Mouse (Mus musculus): ENCODE results near the gene Arsa. TPM values are rescaled to one million over a fixed set of nuclear protein-coding genes. Genes with fewer than 3 reads are reported as not detected.

Gene Arsa
- polyA plus RNA-seq (2015; fragmentation: Nextera tagmentation; extraction: Ambion mirVana) = 18.8 TPM in 2 replicates

DNA sequence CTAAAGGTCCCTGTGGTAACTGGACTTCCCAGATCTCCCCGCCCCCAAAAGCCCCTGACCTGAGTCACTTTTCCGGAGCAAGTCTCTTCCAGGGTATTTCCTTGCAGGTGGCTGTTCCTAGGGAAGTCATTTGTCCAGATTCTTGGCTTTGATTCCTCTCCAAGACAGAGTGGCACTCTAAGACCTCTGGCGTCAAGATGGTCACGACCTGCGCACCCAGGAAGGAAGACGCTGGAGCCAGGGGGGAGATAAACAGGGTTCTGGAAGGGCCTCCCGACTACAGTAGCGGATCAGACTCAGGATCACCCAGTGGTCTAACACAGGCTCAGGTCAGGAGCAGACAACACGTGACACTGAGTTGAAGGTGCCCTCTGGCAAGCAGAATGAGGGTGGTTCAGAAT lies at the start of gene Arsa:
Gene Arsa, minus strand, starts transcription at position 335 of the 401 bp plus-strand sequence.
- peak within 1 kb of the TSS; percentile 60 for H3K4me3 ChIP-seq (replicated peaks)
- 24% methylated on average over 9 of the region's 9 CpGs for WGBS
- no peak for ATAC-seq (ENCODE audit: insufficient read depth, low FRiP score, low read depth)

DNA sequence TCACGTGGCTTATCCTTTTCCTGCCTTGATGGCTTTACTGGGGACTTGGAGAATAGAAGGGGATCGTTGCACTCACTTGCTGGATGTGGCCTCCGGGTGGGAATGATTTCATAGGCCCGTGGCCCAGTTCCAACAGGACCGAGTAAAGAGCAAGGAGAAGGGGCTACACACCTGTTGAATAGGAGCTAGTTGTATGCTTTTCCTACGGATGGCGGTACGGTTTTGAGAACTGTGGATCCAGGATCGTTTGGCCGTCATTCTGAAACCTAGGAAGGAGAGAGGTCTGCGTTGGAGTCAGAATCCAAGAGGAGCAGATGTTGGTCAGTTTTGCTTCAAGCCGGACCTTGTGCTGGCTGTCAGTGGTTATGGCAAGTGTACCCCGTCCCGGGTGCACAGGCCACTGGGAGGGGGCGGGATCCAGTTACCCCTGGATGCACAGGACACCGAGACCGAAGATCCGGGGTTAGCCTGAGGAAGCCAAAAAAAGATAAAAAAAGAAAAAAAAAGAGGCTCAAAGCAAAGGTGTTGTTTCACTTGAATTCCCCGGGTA lies 49.6 kb upstream of the Arsa start:
- Histone ChIP-seq H3K4me2 (no peak overlapping the region), H3K4me1 (0 out of 2 replicates have a peak, but pooled peaks cover 11% of the 10 kb centered on the region), H3K9me3 (no peaks in the 10 kb centered on the region), H3K4me3 (replicated peaks) (no peak overlapping the region), H3K27me3 (replicated peaks) (peaks cover 23% of the 10 kb centered on the region), H3K36me3 (no peaks in the 10 kb centered on the region), H3K9ac (no peak overlapping the region), H3K27ac (no peak overlapping the region)
- no peak for ATAC-seq (ENCODE audit: insufficient read depth, low FRiP score, low read depth)
- 91% methylated on average over 19 of the region's 19 CpGs for WGBS

More for the DNA sequence above, at the start of gene Arsa:
- H3K4me2 ChIP-seq = peak within 1 kb of the TSS; percentile 91
- no peaks in the 10 kb centered on the region for H3K27me3 ChIP-seq (replicated peaks)
- no peaks in the 10 kb centered on the region for H3K36me3 ChIP-seq
- H3K9me3 ChIP-seq = no peaks in the 10 kb centered on the region
- peak within 1 kb of the TSS; percentile 80 for H3K27ac ChIP-seq
- peaks cover 10% of the 10 kb centered on the region for H3K4me1 ChIP-seq
- H3K9ac ChIP-seq = peak within 1 kb of the TSS; percentile 52; the same call in 1 of the 2 replicates

DNA sequence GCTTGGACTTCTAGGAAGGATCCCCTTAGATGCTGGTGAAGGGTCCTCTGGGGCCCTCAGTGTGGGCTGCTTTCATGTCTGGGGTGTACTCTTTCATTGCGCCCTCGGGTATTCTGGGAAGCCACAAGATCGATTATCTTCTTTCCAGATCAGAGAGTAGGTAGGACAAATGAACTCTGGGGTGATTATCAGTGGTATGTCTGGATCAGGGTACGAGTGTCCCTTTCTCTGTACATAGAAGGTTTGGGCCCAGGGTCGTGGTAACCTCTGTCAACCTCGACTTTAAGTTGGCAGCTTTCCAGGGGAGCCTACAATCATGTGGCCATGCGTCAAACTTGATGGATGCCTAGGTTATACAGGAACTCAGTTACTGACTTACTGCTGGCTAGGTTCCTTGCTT lies 48.7 kb upstream of the Arsa start:
- Histone ChIP-seq H3K36me3 (no peaks in the 10 kb centered on the region), H3K4me1 (0 out of 2 replicates have a peak, but pooled peaks cover 11% of the 10 kb centered on the region), H3K4me3 (replicated peaks) (no peak overlapping the region), H3K9ac (no peak overlapping the region), H3K4me2 (no peak overlapping the region), H3K27me3 (replicated peaks) (peaks cover 23% of the 10 kb centered on the region), H3K27ac (no peak overlapping the region), H3K9me3 (no peaks in the 10 kb centered on the region)
- WGBS = 67% methylated on average over 7 of the region's 7 CpGs
- no peak for ATAC-seq (ENCODE audit: insufficient read depth, low FRiP score, low read depth)

DNA sequence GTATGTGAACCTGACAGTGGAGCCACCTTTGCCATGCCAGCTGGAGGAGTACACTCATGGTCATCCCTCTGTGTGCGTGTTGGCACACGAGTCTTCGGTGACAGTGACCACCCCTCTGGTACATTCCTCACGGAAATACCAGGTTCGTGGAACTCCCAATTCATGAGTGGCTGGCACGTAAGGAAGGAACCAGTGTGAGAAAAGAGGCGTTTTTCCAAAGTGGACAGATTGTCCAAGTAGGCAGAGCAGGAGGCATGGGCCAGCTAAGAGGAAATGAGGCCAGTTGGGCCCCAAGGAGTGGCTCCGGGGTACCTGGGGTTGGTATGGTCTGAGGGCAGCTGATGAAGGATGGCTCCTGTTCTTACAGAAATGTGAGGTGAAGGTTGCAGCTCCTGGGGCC lies 48.2 kb upstream of the Arsa start:
- Histone ChIP-seq H3K27ac (no peak overlapping the region), H3K27me3 (replicated peaks) (peaks cover 23% of the 10 kb centered on the region), H3K36me3 (no peaks in the 10 kb centered on the region), H3K9me3 (no peaks in the 10 kb centered on the region), H3K4me3 (replicated peaks) (no peak overlapping the region), H3K9ac (no peak overlapping the region), H3K4me1 (0 out of 2 replicates have a peak, but pooled peaks cover 11% of the 10 kb centered on the region), H3K4me2 (no peak overlapping the region)
- WGBS = 88% methylated on average over 8 of the region's 8 CpGs
- ATAC-seq (ENCODE audit: insufficient read depth, low FRiP score, low read depth) = no peak

DNA sequence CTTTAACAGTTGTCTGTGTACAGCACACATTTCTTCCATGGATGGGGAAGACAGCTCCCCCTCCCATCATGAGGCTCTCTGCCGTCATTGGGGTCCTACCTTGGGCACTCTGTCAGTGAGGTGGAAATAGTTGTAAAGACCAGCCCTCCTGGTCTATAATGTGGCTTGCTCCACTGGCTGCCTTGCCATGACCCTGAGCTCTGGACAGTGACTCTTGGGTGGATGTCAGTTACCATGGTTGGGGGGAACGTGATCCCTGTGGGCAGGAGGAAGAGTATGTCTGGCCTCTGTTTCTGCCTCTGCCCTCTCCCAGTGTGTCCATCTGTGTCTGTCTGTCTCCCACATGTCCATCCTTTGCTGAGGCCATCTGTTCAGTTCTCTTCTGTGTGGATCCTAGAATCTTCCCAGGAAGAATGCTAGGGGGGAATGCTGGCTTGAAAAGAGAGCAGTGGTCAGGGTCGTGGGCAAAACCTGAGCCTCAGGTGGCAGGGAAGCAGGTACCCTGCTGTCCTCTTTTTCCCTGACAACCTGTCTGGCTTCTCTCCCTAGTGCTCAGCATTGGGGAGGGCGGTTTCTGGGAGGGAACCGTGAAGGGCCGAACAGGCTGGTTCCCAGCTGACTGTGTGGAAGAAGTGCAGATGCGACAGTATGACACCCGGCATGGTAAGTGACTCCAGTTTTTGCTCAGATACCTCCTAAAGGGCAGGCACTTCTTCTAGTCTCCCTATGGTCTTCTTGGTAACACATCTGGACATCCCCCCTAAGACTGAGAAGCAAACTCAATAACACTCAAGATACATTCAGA lies 47.6 kb upstream of the Arsa start:
- ATAC-seq (ENCODE audit: insufficient read depth, low FRiP score, low read depth) = no peak
- peak overlapping the region; percentile 56 for H3K4me3 ChIP-seq (replicated peaks)

DNA sequence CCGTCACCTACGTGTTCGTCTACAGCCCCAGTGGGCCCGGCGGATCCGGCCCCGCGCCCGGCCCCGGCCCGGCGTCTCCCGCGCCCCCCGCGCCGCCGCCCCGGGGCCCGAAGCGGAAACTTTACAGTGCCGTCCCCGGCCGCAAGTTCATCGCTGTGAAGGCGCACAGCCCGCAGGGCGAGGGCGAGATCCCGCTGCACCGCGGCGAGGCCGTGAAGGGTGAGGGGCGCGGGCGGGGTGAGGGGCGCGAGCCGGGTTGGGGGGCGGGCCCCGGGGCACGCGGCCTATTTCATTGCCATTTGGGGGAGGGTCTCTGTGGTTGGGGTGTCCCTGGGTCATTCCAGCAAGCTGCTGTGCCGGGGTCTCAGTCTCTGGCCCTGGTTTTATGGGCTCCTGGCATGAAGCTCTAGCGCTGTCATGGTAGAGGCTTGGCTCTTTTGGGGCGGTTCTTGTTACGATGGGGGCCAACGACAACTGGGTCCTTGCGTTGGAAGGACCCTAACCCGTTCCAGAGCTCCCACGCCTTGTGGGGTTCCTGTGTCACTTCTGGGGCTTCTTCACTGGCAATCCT lies 46.9 kb upstream of the Arsa start:
- Histone ChIP-seq H3K9me3 (no peaks in the 10 kb centered on the region), H3K27me3 (replicated peaks) (peaks cover 23% of the 10 kb centered on the region), H3K36me3 (no peaks in the 10 kb centered on the region), H3K4me2 (peak overlapping the region; percentile 91), H3K9ac (0 out of 2 replicates have a peak overlapping the region, but pooled peaks have one; percentile 39), H3K27ac (no peak overlapping the region), H3K4me1 (0 out of 2 replicates have a peak, but pooled peaks cover 7% of the 10 kb centered on the region), H3K4me3 (replicated peaks) (peak overlapping the region; percentile 56)
- no peak for ATAC-seq (ENCODE audit: insufficient read depth, low FRiP score, low read depth)
- WGBS = 27% methylated on average over 52 of the region's 52 CpGs

More for the DNA sequence above, 47.6 kb upstream of the Arsa start:
- 77% methylated on average over 8 of the region's 8 CpGs for WGBS
- peak overlapping the region; percentile 91 for H3K4me2 ChIP-seq
- 0 out of 2 replicates have a peak, but pooled peaks cover 7% of the 10 kb centered on the region for H3K4me1 ChIP-seq
- no peak overlapping the region for H3K9ac ChIP-seq
- H3K27me3 ChIP-seq (replicated peaks) = peaks cover 23% of the 10 kb centered on the region
- H3K36me3 ChIP-seq = no peaks in the 10 kb centered on the region
- no peak overlapping the region for H3K27ac ChIP-seq
- no peaks in the 10 kb centered on the region for H3K9me3 ChIP-seq

DNA sequence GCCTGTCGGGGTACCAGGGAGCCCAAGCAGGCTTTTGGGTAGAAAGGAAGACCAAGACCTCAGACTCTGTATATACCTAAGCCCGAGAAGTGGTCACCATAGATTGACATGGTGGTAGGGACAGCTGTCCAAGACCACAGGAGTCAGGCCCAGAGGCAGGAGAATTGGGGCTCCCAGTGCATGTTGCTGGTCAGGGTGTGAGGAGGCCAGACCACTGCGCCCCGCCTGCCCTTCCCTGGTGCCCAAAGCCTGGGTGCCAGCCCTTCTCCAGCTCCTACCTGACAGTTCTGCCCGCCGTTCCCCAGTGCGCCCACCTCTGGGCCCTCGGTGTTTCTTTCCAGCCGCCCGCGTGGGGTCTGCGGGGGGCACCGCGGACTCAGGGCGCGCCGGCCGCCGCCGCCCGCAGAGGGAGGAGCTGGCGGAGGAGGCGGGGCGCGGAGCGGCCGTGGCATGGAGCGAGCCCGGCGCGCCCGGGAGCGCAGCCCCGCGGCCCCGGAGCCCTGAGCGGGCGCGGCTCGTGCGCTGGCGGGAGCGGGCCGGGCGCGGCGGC lies 46.1 kb upstream of the Arsa start:
- 26% methylated on average over 24 of the region's 47 CpGs for WGBS
- Histone ChIP-seq H3K36me3 (no peaks in the 10 kb centered on the region), H3K9me3 (no peaks in the 10 kb centered on the region), H3K9ac (no peak overlapping the region; the same call in 1 of the 2 replicates), H3K4me3 (replicated peaks) (peak overlapping the region; percentile 56), H3K27ac (no peak overlapping the region), H3K4me2 (peak overlapping the region; percentile 91), H3K27me3 (replicated peaks) (peaks cover 23% of the 10 kb centered on the region), H3K4me1 (0 out of 2 replicates have a peak, but pooled peaks cover 7% of the 10 kb centered on the region)
- peak; percentile 68 for ATAC-seq (ENCODE audit: insufficient read depth, low FRiP score, low read depth)

DNA sequence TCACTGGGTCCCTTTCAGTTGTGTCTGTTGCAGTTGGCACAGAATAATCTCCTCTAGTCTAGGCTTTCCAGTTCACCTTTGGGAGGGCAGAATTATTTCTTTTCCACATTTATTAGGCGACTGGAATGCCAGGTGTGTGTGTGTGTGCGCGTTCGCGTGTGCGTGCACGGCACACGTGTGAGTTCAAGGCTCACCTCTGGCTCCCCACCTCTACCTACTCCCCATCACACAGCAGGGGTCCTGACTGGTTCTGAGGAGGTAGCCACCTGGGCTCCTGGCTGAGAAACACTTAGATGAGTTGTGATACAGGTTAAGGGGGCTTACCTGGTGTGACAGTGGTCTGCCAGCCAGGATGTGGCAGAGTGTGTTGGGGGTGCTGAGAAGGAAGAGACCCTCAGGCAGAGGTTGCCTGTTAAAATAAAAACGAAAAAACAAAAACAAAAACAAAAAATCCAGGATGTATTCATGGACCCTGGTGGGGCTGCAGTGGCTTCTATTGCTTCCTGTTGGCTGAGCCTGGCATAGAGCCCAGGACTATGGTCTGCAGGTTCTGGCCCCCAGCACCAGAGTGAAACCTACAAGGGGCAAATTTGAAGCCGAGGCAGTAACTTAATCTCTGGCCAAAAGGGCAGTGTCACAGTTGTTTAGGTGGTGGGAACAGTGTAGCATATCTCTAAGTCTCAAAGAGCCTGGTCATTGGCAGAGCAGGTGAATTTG lies 45.5 kb upstream of the Arsa start:
- 0 out of 2 replicates have a peak, but pooled peaks have one; percentile 1 for ATAC-seq (ENCODE audit: insufficient read depth, low FRiP score, low read depth)
- 85% methylated on average over 10 of the region's 10 CpGs for WGBS
- H3K4me3 ChIP-seq (replicated peaks) = peak overlapping the region; percentile 56

DNA sequence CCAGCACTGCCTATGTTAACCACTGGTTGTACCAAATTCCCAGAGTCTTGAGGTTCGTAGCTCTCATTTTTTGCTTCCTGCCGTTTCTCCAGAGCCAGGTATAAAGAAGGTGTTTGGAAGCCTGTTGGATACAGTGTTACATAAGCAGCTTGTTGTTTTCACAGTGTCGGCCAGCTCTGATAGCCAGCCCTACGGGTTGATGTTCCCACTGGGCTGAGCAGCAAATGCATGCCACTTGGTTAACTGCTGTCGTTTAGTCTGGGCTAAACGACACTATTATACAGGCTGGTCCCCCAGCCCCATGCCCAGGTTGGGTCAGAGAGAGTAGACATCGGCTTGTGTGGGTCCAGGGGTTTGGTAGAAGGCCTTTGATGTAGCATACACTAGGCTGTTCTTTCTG lies 44.7 kb upstream of the Arsa start:
- no peaks in the 10 kb centered on the region for H3K9me3 ChIP-seq
- no peaks in the 10 kb centered on the region for H3K36me3 ChIP-seq
- no peak overlapping the region for H3K4me3 ChIP-seq (replicated peaks)
- 76% methylated on average over 7 of the region's 7 CpGs for WGBS
- no peak for ATAC-seq (ENCODE audit: insufficient read depth, low FRiP score, low read depth)
- no peak overlapping the region for H3K27ac ChIP-seq
- peaks cover 23% of the 10 kb centered on the region for H3K27me3 ChIP-seq (replicated peaks)
- H3K4me1 ChIP-seq = 0 out of 2 replicates have a peak, but pooled peaks cover 7% of the 10 kb centered on the region
- no peak overlapping the region for H3K9ac ChIP-seq
- no peak overlapping the region for H3K4me2 ChIP-seq

More for the DNA sequence above, 45.5 kb upstream of the Arsa start:
- Histone ChIP-seq H3K4me1 (0 out of 2 replicates have a peak, but pooled peaks cover 7% of the 10 kb centered on the region), H3K36me3 (no peaks in the 10 kb centered on the region), H3K4me2 (peak overlapping the region; percentile 91), H3K9ac (no peak overlapping the region), H3K27ac (no peak overlapping the region), H3K9me3 (no peaks in the 10 kb centered on the region), H3K27me3 (replicated peaks) (peaks cover 23% of the 10 kb centered on the region)

DNA sequence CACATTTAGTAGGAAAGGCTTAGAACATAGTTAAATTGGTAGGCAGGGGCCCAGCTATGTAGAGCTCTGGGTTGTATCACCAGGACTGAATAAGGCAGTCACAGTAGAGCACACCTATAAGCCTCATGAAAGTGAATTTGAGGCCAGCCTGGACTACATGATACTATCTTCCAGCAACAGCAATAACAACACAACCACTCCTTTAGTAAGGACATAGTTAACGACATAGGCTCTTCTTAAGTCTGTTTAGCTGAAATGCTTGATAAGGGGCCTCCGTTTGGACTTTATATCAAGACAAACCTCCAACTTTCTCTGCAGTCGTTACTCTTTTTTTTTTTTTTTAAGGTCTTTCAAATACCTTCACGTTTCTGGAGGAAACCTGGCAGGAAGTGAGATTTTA lies 35.5 kb upstream of the Arsa start:
- H3K36me3 ChIP-seq = no peaks in the 10 kb centered on the region
- H3K27ac ChIP-seq = no peak overlapping the region
- H3K9me3 ChIP-seq = no peaks in the 10 kb centered on the region
- H3K9ac ChIP-seq = no peak overlapping the region
- no peaks in the 10 kb centered on the region for H3K4me1 ChIP-seq
- H3K4me3 ChIP-seq (replicated peaks) = no peak overlapping the region
- H3K27me3 ChIP-seq (replicated peaks) = no peaks in the 10 kb centered on the region
- ATAC-seq (ENCODE audit: insufficient read depth, low FRiP score, low read depth) = no peak
- H3K4me2 ChIP-seq = no peak overlapping the region
- 55% methylated on average over 4 of the region's 4 CpGs for WGBS

DNA sequence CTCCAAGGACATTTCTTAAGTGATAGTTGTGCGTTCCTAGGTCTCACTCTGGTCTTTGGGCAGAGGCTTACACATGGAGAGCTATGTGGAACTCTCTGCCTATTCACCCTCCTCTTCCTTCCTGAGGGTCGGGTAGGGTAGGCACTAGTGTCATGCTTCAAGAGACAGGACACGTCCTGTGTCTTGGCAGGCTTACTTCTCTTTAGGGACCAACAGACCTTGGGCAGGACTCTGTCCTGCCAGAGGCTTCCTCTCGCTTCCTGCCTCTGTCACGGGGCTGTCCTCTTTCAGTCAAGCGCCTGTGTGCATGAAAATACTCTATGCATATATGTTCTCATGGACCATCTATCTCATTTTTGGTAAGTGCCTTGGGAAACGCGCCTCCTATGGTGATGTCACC lies 30.5 kb upstream of the Arsa start:
- no peak for ATAC-seq (ENCODE audit: insufficient read depth, low FRiP score, low read depth)
- H3K4me2 ChIP-seq = no peak overlapping the region
- no peaks in the 10 kb centered on the region for H3K27me3 ChIP-seq (replicated peaks)

More for the DNA sequence above, 30.5 kb upstream of the Arsa start:
- Histone ChIP-seq H3K36me3 (no peaks in the 10 kb centered on the region), H3K4me3 (replicated peaks) (no peak overlapping the region), H3K27ac (no peak overlapping the region), H3K9ac (no peak overlapping the region), H3K9me3 (no peaks in the 10 kb centered on the region), H3K4me1 (no peaks in the 10 kb centered on the region)
- WGBS = 88% methylated on average over 8 of the region's 8 CpGs
